Mouse (Mus musculus): ENCODE data around the gene Ptf1a.

Gene Ptf1a

DNA sequence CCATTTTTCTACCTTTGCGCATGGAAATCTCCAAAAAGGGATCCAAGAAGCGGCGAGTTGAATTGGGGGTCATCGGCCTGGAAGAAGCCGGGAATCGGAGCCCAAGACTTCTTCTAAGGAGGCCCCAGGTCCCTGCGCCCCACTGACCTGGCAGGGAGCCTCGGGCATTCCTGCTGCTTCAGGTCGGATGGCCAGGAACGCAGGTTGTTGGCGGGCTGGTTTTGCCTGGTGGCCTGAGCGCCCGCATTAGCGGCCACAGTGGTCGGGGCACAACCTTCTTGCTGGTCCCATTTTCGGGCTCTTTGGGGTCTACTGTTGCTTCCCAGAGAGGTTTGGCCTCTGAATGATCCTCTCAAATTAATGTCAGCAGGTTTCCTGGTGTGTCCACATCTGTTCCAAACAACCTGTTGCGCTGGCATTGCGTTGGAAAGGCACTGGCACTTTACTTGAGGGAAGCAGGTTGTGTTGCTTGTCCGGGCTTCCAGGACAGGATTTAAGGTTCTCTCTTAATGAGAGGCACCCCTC, 7.1 kb downstream of the Ptf1a start:
- DNase-seq (ENCODE audit: low read depth, low spot score), result no peak

GRCm38 (mm10) chr2:19455228-19455627, 9.8 kb downstream of the Ptf1a start:
- no peak for DNase-seq (ENCODE audit: low read depth, low spot score)

DNA sequence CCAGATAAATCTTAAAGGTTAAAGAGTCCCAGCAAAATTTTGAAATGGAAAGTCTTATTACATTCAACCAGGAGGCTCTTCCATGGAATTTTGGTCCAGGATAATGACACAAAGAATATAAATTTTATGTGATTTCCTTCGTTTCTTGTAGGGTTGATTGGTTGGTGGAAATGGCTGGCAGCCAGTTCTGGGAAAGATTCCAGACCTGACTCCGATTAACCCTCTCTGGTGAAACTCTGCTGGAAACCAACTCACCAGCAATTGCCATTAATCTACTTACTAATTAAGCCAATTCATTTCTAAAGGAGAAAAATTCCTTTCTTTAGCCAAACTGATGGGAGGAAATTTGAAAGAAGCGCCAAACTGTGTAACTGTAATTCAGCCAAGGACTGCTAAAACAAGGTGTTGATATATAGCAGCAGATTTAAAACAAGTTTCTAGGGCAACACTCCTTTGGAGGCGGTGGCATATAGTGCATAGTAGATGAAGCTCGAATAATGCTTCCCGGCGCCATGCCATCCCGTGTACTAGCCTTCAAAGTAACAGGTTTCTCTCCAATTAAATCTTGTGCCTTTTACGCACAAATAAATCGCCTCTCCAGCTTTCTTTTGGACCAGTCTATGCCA, 10.5 kb downstream of the Ptf1a start:
- DNase-seq (ENCODE audit: low read depth, low spot score), result no peak

DNA sequence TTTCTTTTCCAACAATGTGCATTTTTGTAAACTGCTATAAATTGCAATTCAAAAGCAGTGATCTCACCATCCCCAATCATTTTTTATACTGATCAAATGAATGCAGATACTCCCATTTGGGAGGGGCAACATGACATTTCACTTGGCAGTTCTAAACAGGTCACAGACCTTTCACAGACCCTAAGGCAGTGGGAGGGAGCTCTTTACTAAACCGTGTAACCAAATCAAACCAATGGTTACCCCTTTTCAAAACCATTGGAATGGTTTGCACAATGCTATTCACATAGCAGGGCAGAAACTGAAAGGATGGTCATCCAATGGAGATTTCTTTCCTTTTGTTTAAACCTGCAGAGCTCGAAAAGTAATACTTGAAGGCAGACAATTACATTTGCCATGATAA, 13.3 kb downstream of the Ptf1a start:
- DNase-seq (ENCODE audit: low read depth, low spot score), result no peak

GRCm38 (mm10) chr2:19461940-19462339, 16.5 kb downstream of the Ptf1a start:
- no peak for DNase-seq (ENCODE audit: low read depth, low spot score)

- no peak for DNase-seq (ENCODE audit: low read depth, low spot score)
These were observed 44.8 kb downstream of the Ptf1a start for GRCm38 (mm10) chr2:19490262-19490661.
